Mouse (Mus musculus): ENCODE data around the gene Trappc5. TPM values are rescaled to one million over a fixed set of nuclear protein-coding genes. Genes with fewer than 3 reads are reported as not detected.

The Trappc5 gene
- polyA plus RNA-seq, 1 experiment from 2014 or later = 29.9 TPM

- Histone ChIP-seq H3K27me3 (ENCODE audit: control insufficient read depth, insufficient read depth, low read length) (no peaks in the 10 kb centered on the region), H3K4me3 (ENCODE audit: low read length) (no peak overlapping the region), H3K27ac (ENCODE audit: low read depth, low read length) (no peak overlapping the region), H3K9me3 (ENCODE audit: control insufficient read depth, low read length) (no peaks in the 10 kb centered on the region), H3K36me3 (ENCODE audit: control insufficient read depth, insufficient read depth, low read length) (no peaks in the 10 kb centered on the region), H3K4me2 (replicated peaks; ENCODE audit: low read depth, low read length) (no peak overlapping the region), H3K4me1 (ENCODE audit: control insufficient read depth, insufficient read depth, low read length) (no peaks in the 10 kb centered on the region), H3K9ac (ENCODE audit: low read depth, low read length) (no peak overlapping the region)
- ATAC-seq (ENCODE audit: low FRiP score, low TSS enrichment) = peak; percentile 67; the same call in 1 of the 2 replicates
- 56% methylated on average over 12 of the region's 12 CpGs for WGBS
Measured at GRCm38 (mm10) chr8:3717321-3717954, 41.3 kb downstream of the Trappc5 start.

DNA sequence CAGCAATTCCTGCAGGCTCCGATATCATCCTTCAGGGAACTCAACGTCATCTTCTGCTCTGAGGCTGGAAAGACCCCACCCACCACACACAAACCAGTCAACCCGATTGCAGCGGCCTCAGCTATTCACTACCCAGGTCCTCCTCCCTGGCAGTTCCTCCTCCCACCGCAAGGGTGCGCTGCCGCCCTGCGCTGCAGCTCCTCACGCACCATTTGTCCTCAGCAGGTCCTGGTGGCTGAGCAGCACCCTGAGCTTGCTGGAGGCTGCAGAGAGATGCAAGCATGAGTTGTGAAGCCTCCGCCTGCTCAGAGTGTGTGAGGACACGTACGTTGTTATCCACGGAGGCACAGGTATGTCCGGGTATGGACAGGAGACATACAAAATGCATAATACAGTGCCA, 42.5 kb downstream of the Trappc5 start:
- Histone ChIP-seq H3K27me3 (ENCODE audit: control insufficient read depth, insufficient read depth, low read length) (no peaks in the 10 kb centered on the region), H3K36me3 (ENCODE audit: control insufficient read depth, insufficient read depth, low read length) (no peaks in the 10 kb centered on the region), H3K9me3 (ENCODE audit: control insufficient read depth, low read length) (no peaks in the 10 kb centered on the region), H3K4me2 (replicated peaks; ENCODE audit: low read depth, low read length) (no peak overlapping the region), H3K9ac (ENCODE audit: low read depth, low read length) (no peak overlapping the region), H3K4me1 (ENCODE audit: control insufficient read depth, insufficient read depth, low read length) (no peaks in the 10 kb centered on the region), H3K4me3 (ENCODE audit: low read length) (no peak overlapping the region), H3K27ac (ENCODE audit: low read depth, low read length) (no peak overlapping the region)
- WGBS = 18% methylated on average over 14 of the region's 14 CpGs
- peak; percentile 72 for ATAC-seq (ENCODE audit: low FRiP score, low TSS enrichment)

GRCm38 (mm10) chr8:3720551-3720950, 44.5 kb downstream of the Trappc5 start, which contains the start of gene Clec4g:
Gene Clec4g, minus strand, starts transcription at chr8:3720651.
- Histone ChIP-seq H3K27ac (ENCODE audit: low read depth, low read length) (no peak within 1 kb of the TSS), H3K9me3 (ENCODE audit: control insufficient read depth, low read length) (no peaks in the 10 kb centered on the region), H3K27me3 (ENCODE audit: control insufficient read depth, insufficient read depth, low read length) (no peaks in the 10 kb centered on the region), H3K9ac (ENCODE audit: low read depth, low read length) (no peak within 1 kb of the TSS), H3K36me3 (ENCODE audit: control insufficient read depth, insufficient read depth, low read length) (no peaks in the 10 kb centered on the region), H3K4me1 (ENCODE audit: control insufficient read depth, insufficient read depth, low read length) (no peaks in the 10 kb centered on the region), H3K4me3 (ENCODE audit: low read length) (no peak within 1 kb of the TSS), H3K4me2 (replicated peaks; ENCODE audit: low read depth, low read length) (no peak within 1 kb of the TSS)
- ATAC-seq (ENCODE audit: low FRiP score, low TSS enrichment) = no peak
- WGBS = 62% methylated on average over 5 of the region's 5 CpGs

DNA sequence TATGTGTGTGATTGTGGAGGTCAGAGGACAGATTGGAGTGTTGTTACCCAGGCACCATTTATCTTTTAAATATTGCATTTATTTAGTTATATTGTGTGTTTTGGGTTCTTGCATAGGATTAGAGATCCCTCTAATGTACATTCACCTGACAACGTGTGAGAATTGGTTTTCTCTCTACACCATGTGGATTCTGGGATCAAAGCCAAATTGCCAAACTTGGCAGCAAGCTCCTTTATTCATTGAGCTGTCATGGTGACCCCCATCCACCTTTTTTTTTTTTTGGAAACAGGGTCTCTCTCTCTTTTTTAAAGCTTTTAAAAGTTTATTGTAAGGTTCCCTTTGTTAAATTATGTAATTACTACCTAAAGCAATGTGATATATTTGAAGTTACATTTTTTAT, 44.9 kb downstream of the Trappc5 start:
- no peak overlapping the region for H3K9ac ChIP-seq (ENCODE audit: low read depth, low read length)
- no peak for ATAC-seq (ENCODE audit: low FRiP score, low TSS enrichment)
- no peaks in the 10 kb centered on the region for H3K9me3 ChIP-seq (ENCODE audit: control insufficient read depth, low read length)
- H3K4me1 ChIP-seq (ENCODE audit: control insufficient read depth, insufficient read depth, low read length) = no peaks in the 10 kb centered on the region
- no peak overlapping the region for H3K27ac ChIP-seq (ENCODE audit: low read depth, low read length)
- 41% methylated on average over 1 of the region's 1 CpGs for WGBS
- H3K4me3 ChIP-seq (ENCODE audit: low read length) = no peak overlapping the region
- no peaks in the 10 kb centered on the region for H3K27me3 ChIP-seq (ENCODE audit: control insufficient read depth, insufficient read depth, low read length)
- no peak overlapping the region for H3K4me2 ChIP-seq (replicated peaks; ENCODE audit: low read depth, low read length)
- no peaks in the 10 kb centered on the region for H3K36me3 ChIP-seq (ENCODE audit: control insufficient read depth, insufficient read depth, low read length)

Other genes with a start within 250 kb of the Trappc5 start
- 3.7 and 4.4 TPM in 2 replicates for gene Pex11g, start 208.6 kb upstream of the Trappc5 start, polyA plus RNA-seq (2014; fragmentation: Nextera tagmentation; extraction: Ambion mirVana)
- gene Tex45, start 205.4 kb upstream of the Trappc5 start, polyA plus RNA-seq (2014; fragmentation: Nextera tagmentation; extraction: Ambion mirVana) = not detected in 2 replicates
- gene Zfp358, start 183.2 kb upstream of the Trappc5 start, polyA plus RNA-seq (2014; fragmentation: Nextera tagmentation; extraction: Ambion mirVana) = 27.9 and 47.9 TPM in 2 replicates
- 29.3 and 39.9 TPM in 2 replicates for gene Mcoln1, start 175.8 kb upstream of the Trappc5 start, polyA plus RNA-seq (2014; fragmentation: Nextera tagmentation; extraction: Ambion mirVana)
- 21.0 and 25.6 TPM in 2 replicates for gene Pnpla6, start 160.9 kb upstream of the Trappc5 start, polyA plus RNA-seq (2014; fragmentation: Nextera tagmentation; extraction: Ambion mirVana)
- 6.9 and 11.2 TPM in 2 replicates for gene C330021F23Rik, start 108.3 kb upstream of the Trappc5 start, polyA plus RNA-seq (2014; fragmentation: Nextera tagmentation; extraction: Ambion mirVana)
- gene Camsap3, start 89.0 kb upstream of the Trappc5 start, polyA plus RNA-seq (2014; fragmentation: Nextera tagmentation; extraction: Ambion mirVana) = 14.1 and 18.1 TPM in 2 replicates
- gene Xab2, start 55.0 kb upstream of the Trappc5 start, polyA plus RNA-seq (2014; fragmentation: Nextera tagmentation; extraction: Ambion mirVana) = 42.2 and 67.7 TPM in 2 replicates
- gene Pet100, start 54.8 kb upstream of the Trappc5 start, polyA plus RNA-seq (2014; fragmentation: Nextera tagmentation; extraction: Ambion mirVana) = 84.5 and 132 TPM in 2 replicates
- 0.96 and 1.0 TPM in 2 replicates for gene Pcp2, start 50.8 kb upstream of the Trappc5 start, polyA plus RNA-seq (2014; fragmentation: Nextera tagmentation; extraction: Ambion mirVana)
- 50.7 and 70.8 TPM in 2 replicates for gene Stxbp2, start 45.3 kb upstream of the Trappc5 start, polyA plus RNA-seq (2014; fragmentation: Nextera tagmentation; extraction: Ambion mirVana)
- 0.46 and 0.73 TPM in 2 replicates for gene Retn, start 20.5 kb upstream of the Trappc5 start, polyA plus RNA-seq (2014; fragmentation: Nextera tagmentation; extraction: Ambion mirVana)
- 0.28 and 0.30 TPM in 2 replicates for gene Mcemp1, start 10.5 kb upstream of the Trappc5 start, polyA plus RNA-seq (2014; fragmentation: Nextera tagmentation; extraction: Ambion mirVana)
- gene Fcor, start 3.9 kb upstream of the Trappc5 start, polyA plus RNA-seq (2014; fragmentation: Nextera tagmentation; extraction: Ambion mirVana) = 17.8 and 20.6 TPM in 2 replicates
- 0.09 and 0.30 TPM in 2 replicates for gene Fcer2a, start 17.9 kb downstream of the Trappc5 start, polyA plus RNA-seq (2014; fragmentation: Nextera tagmentation; extraction: Ambion mirVana)
- gene Clec4g, start 44.4 kb downstream of the Trappc5 start, polyA plus RNA-seq (2014; fragmentation: Nextera tagmentation; extraction: Ambion mirVana) = 0.45 TPM in 1 of 2 replicates, not detected in the other
- not detected in 2 replicates for gene Cd209a, start 72.7 kb downstream of the Trappc5 start, polyA plus RNA-seq (2014; fragmentation: Nextera tagmentation; extraction: Ambion mirVana)
- gene Cd209e, start 178.0 kb downstream of the Trappc5 start, polyA plus RNA-seq (2014; fragmentation: Nextera tagmentation; extraction: Ambion mirVana) = not detected in 2 replicates
- not detected in 2 replicates for gene Cd209d, start 202.3 kb downstream of the Trappc5 start, polyA plus RNA-seq (2014; fragmentation: Nextera tagmentation; extraction: Ambion mirVana)